In the genomic region with DNA sequence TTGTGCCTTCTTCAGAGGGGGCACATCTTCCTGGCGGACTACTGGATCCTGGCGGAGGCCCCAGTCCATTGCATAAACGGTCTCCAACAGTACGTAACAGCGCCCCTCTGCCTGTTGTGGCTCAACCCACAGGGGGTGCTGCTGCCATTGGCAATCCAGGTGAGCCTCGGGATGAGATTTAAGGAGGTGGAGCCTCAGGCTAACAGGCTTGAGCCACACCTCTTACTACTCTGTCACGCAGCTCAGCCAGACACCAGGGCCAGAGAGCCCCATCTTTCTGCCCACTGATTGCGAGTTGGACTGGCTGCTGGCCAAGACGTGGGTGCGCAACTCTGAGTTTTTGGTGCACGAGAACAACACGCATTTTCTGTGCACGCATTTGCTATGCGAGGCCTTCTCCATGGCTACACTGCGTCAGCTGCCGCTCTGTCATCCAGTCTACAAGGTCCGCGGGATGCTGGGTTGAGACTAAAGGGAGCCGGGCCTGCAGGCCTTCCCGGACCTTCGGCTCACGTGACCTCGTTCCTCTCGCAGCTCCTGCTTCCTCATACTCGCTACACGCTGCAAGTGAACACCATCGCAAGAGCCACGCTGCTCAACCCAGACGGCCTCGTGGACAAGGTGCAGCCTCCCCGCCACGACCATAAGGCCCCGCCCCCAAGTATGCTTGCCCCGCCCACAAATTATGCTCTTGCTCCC, we compare ENCODE assay signal across 7 mouse cellular contexts. TPM values are rescaled to one million over a fixed set of nuclear protein-coding genes. Genes with fewer than 3 reads are reported as not detected.
A peak's percentile ranks its signal among the peaks of the same experiment; 100 is the strongest.
DNase-seq lines count a peak whose midpoint lies in the region; ATAC-seq lines count a peak whose summit lies in the region.

No protein-coding gene starts in this region.

- peak overlapping the region; percentile 37 for H3K9ac ChIP-seq in intestine, embryonic 14.5 days (ENCODE audit: low read length)

- no peaks in the 10 kb centered on the region for H3K27me3 ChIP-seq in intestine, embryonic 14.5 days (replicated peaks; ENCODE audit: control insufficient read depth, insufficient read depth, low read length)

- peak overlapping the region; percentile 14; the same call in 1 of the 2 replicates for H3K27ac ChIP-seq in intestine, embryonic 14.5 days (ENCODE audit: low read depth)

- peak overlapping the region; percentile 45 for H3K4me3 ChIP-seq in intestine, embryonic 14.5 days (ENCODE audit: low read depth, low read length)

- intact Hi-C loops in left cerebral cortex, postnatal 14 days (cut with DNase I): no loop called here

- peak; percentile 88 for ATAC-seq in frontal cortex, adult (ENCODE audit: low TSS enrichment)
- ATAC-seq in intestine, embryonic 14.5 days (replicated peaks; ENCODE audit: low FRiP score, low TSS enrichment, low read depth): peak; percentile 86
- peak; percentile 90 for ATAC-seq in megakaryocyte, adult 5-6 weeks (ENCODE audit: poor library complexity, severe bottlenecking)

- no peaks in the 10 kb centered on the region for H3K9me3 ChIP-seq in intestine, embryonic 14.5 days (ENCODE audit: control insufficient read depth, low read length)

- WGBS in intestine, embryonic 14.5 days: 2% methylated on average over 34 of the region's 34 CpGs

- H3K36me3 ChIP-seq in intestine, embryonic 14.5 days (ENCODE audit: control insufficient read depth, insufficient read depth, low read length): no peaks in the 10 kb centered on the region

- H3K4me2 ChIP-seq in intestine, embryonic 14.5 days (ENCODE audit: low read length): peak overlapping the region; percentile 82

- 0 out of 2 replicates have a peak, but pooled peaks cover 4% of the 10 kb centered on the region for H3K4me1 ChIP-seq in intestine, embryonic 14.5 days (replicated peaks; ENCODE audit: control insufficient read depth, insufficient read depth, low read length)

- peak; percentile 85 for DNase-seq in ZHBTc4 (ENCODE audit: low read depth, low spot score)
- DNase-seq in cerebellum, adult 9-10 months: peak; percentile 84
- DNase-seq in intestine, embryonic 14.5 days (ENCODE audit: low spot score): peak; percentile 83
- peak; percentile 86 to 97 for DNase-seq in left cerebral cortex, postnatal 14 days (ENCODE audit: low spot score in 2 of 2)
- DNase-seq in right cerebral cortex, postnatal 36 days (ENCODE audit: low spot score in 2 of 2): peak; percentile 84 to 85

RNA-seq across cellular contexts. Expression of a gene that starts 8.4 kb away (rescaled TPM):
- 0.18 and 0.71 TPM in 2 replicates for polyA plus RNA-seq in intestine, embryonic 14.5 days (2014; fragmentation: Nextera tagmentation; extraction: Ambion mirVana)
- total RNA-seq in left cerebral cortex, postnatal 14 days (2021): 1 to 10 TPM; 3.7 to 5.7 TPM
- total RNA-seq in megakaryocyte, adult 5-6 weeks (2015): 0.18 TPM in 1 of 2 replicates, not detected in the other
- total RNA-seq in megakaryocyte, adult 5-6 weeks (2017): not detected in 2 replicates

RNA-seq across cellular contexts. Expression of a gene that starts 11.7 kb away (rescaled TPM):
- 0.19 and 0.30 TPM in 2 replicates for polyA plus RNA-seq in intestine, embryonic 14.5 days (2014; fragmentation: Nextera tagmentation; extraction: Ambion mirVana)
- under 1 TPM; 0.27 to 0.51 TPM for total RNA-seq in left cerebral cortex, postnatal 14 days (2021)
- total RNA-seq in megakaryocyte, adult 5-6 weeks (2015): not detected in 2 replicates
- total RNA-seq in megakaryocyte, adult 5-6 weeks (2017): not detected in 2 replicates

RNA-seq across cellular contexts. Expression of a gene that starts 13.9 kb away (rescaled TPM):
- polyA plus RNA-seq in intestine, embryonic 14.5 days (2014; fragmentation: Nextera tagmentation; extraction: Ambion mirVana): 0.28 and 0.32 TPM in 2 replicates
- under 1 TPM; 0.55 to 0.70 TPM for total RNA-seq in left cerebral cortex, postnatal 14 days (2021)
- total RNA-seq in megakaryocyte, adult 5-6 weeks (2015): not detected in 2 replicates
- total RNA-seq in megakaryocyte, adult 5-6 weeks (2017): not detected in 2 replicates

RNA-seq across cellular contexts. Expression of a gene that starts 22.7 kb away (rescaled TPM):
- 0.12 and 0.28 TPM in 2 replicates for polyA plus RNA-seq in intestine, embryonic 14.5 days (2014; fragmentation: Nextera tagmentation; extraction: Ambion mirVana)
- 1 to 10 TPM; 1.5 to 1.9 TPM for total RNA-seq in left cerebral cortex, postnatal 14 days (2021)
- total RNA-seq in megakaryocyte, adult 5-6 weeks (2015): not detected in 2 replicates
- not detected in 2 replicates for total RNA-seq in megakaryocyte, adult 5-6 weeks (2017)

RNA-seq across cellular contexts. Expression of a gene that starts 39.1 kb away (rescaled TPM):
- 10.5 and 13.4 TPM in 2 replicates for polyA plus RNA-seq in intestine, embryonic 14.5 days (2014; fragmentation: Nextera tagmentation; extraction: Ambion mirVana)
- 100 to 1,000 TPM in 1 of 2 experiments, 10 to 100 TPM in 1; 90.4 to 112 TPM for total RNA-seq in left cerebral cortex, postnatal 14 days (2021)
- total RNA-seq in megakaryocyte, adult 5-6 weeks (2015): 6.7 and 12.5 TPM in 2 replicates
- total RNA-seq in megakaryocyte, adult 5-6 weeks (2017): 7.9 and 8.5 TPM in 2 replicates

Comparison
In these comparisons a context has a peak if more than half of its experiments do, and no peak if none do; other contexts are left out.
1. Peak in every context shown above with its lines: DNase-seq, ATAC-seq, H3K4me3 ChIP-seq and H3K27ac ChIP-seq.
2. RNA of a gene that starts 8.4 kb away (total RNA-seq): 3.7 to 5.7 TPM in left cerebral cortex, postnatal 14 days; 0.18 TPM in megakaryocyte, adult 5-6 weeks; every median in the first group is over 4 times any median in the second.